Mouse (Mus musculus) kidney, embryonic 14.5 days (tissue): Measurements from ENCODE around the gene Urb2. TPM values are rescaled to one million over a fixed set of nuclear protein-coding genes. Genes with fewer than 3 reads are reported as not detected.

ENCODE experiments used
- ATAC-seq: fragments of 200-750 bp; cut with Nextera tagmentation; 2 replicates; pipeline ENCODE4 v1.8.0; 2017; ENCODE audit warnings: moderate number of reproducible peaks, mild to moderate bottlenecking, moderate TSS enrichment, moderate library complexity; ENCODE audit not compliant: low FRiP score, low TSS enrichment
- H3K27ac ChIP-seq: fragments of 300-500 bp; sonication (generic); 2 replicates; pipeline ENCODE4 v1.5.1; 2014; ENCODE audit warnings: low read depth, mild to moderate bottlenecking, low read length, moderate library complexity, mixed read lengths
- H3K27me3 ChIP-seq: fragments of 300-500 bp; sonication (generic); 2 replicates; pipeline ENCODE4 v1.6.1; 2014; ENCODE audit warnings: mild to moderate bottlenecking, low read length; ENCODE audit not compliant: control insufficient read depth, insufficient read depth
- H3K36me3 ChIP-seq: fragments of 300-500 bp; sonication (generic); 2 replicates; pipeline ENCODE4 v1.6.1; 2014; ENCODE audit warnings: low read length, mixed read lengths; ENCODE audit not compliant: control insufficient read depth, insufficient read depth
- H3K4me1 ChIP-seq: fragments of 300-500 bp; sonication (generic); 2 replicates; pipeline ENCODE4 v1.6.1; 2014; ENCODE audit warnings: low read length, mixed read lengths; ENCODE audit not compliant: control insufficient read depth, insufficient read depth
- H3K4me2 ChIP-seq: fragments of 300-500 bp; sonication (generic); replicated peaks from 2 replicates; pipeline ENCODE4 v1.6.1; 2014; ENCODE audit warnings: low read depth, mild to moderate bottlenecking, low read length
- H3K4me3 ChIP-seq: fragments of 300-500 bp; sonication (generic); 2 replicates; pipeline ENCODE4 v1.5.1; 2014; ENCODE audit warnings: mild to moderate bottlenecking, low read length
- H3K9ac ChIP-seq: fragments of 300-500 bp; sonication (generic); 2 replicates; pipeline ENCODE4 v1.6.1; 2014; ENCODE audit warnings: low read depth, mild to moderate bottlenecking, low read length, moderate library complexity
- H3K9me3 ChIP-seq: fragments of 300-500 bp; sonication (generic); 2 replicates; pipeline ENCODE4 v1.6.1; 2016; ENCODE audit warnings: low read length; ENCODE audit not compliant: control insufficient read depth
- WGBS: fragments of 180-500 bp; shearing (Covaris S2); extraction: QIAGEN DNeasy Blood & Tissue Kit; methylation state at CpG from one replicate; pipeline ENCODE4 v1.1.7; 2014; 5-methylcytosine and 5-hydroxymethylcytosine counted together
- polyA plus RNA-seq: library from polyadenylated mRNA; unstranded; fragments of >200 nt; fragmentation: Nextera tagmentation; extraction: Ambion mirVana; gene quantifications from 2 replicates; pipeline ENCODE4 v1.2.1, GENCODE M21; 2014

Gene Urb2
- polyA plus RNA-seq, 1 experiment from 2014 or later = 10.2 TPM

DNA sequence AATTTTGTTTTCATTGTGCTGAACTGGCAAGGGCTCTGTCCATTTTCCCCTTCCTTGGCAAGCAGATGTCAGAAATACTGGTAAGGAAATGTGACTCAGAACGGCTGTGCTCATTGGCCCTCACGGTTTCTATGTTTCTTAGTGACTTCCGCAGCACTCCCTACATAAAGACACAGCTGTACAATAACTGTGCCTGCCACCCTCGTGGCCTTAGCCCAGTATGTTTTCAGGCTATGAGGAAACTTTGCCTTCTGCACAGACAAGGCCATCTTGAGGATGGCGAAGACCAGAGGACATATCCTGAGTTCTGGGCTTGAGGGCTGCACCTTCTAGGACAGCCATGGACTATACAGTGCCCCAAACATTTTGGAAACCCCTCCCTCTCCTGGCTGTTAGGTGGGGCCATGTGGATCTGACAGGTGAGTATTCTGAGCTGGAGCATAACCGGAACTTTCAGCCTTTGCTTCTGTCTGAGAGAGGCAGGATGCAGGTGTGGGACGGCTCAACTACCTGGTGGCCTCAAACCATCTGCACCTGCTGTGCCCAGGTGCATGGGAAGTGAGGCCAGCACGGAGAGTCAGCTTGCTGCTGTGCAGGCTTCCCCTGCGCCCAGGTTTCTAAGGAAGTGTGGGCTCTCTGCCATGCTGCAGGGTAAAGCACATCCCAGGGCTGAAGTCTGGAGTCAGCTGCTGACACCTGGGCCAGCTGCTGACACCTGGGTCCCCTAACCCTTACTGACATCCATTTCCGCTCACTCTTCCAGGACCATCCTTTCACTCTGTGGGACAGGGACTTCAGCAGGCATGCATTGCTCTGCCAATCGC, 35.7 kb downstream of the Urb2 start:
- Histone ChIP-seq H3K27me3 (no peaks in the 10 kb centered on the region), H3K9me3 (no peaks in the 10 kb centered on the region), H3K4me3 (no peak overlapping the region), H3K4me1 (no peaks in the 10 kb centered on the region), H3K36me3 (no peaks in the 10 kb centered on the region), H3K4me2 (no peak overlapping the region), H3K27ac (no peak overlapping the region), H3K9ac (no peak overlapping the region)
- 81% methylated on average over 11 of the region's 11 CpGs for WGBS
- no peak; the same call in 1 of the 2 replicates for ATAC-seq

DNA sequence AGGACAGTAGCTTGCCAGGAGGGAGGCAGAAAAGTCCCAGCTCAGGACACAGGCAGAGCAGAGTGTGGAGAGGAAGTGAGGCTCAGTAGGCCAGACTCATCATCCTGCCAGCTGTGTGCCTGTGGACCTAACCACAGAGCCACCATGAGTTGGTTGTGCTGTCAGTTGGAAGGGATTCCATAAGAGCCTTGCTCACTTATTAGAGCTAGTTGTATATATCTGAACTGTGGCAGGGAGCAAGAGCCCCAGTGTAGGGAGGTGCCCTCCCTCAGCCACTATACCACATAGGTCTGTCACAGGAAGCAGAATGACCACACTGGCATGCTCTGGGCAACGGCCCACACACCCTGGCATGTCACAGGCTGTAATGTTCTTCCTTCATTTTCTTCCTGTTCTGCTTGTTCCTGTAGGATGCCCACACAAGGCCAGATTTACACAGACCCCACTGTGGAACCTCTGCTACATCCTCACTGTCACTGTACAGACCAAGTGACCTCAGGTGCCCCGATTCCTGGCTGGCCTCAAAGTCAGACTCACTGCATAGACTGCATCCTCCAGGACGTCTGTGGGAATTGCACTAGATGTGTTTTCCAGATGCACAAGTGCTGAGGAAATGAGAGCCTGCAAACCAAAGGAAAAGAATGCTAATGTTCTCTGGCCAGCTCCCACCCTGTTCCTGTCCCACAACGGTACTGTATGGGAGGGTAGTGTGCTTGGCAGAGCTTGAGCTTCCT, 45.2 kb downstream of the Urb2 start:
- no peak overlapping the region for H3K9ac ChIP-seq
- no peaks in the 10 kb centered on the region for H3K36me3 ChIP-seq
- ATAC-seq = no peak
- no peak overlapping the region for H3K27ac ChIP-seq
- H3K4me3 ChIP-seq = no peak overlapping the region
- no peak overlapping the region for H3K4me2 ChIP-seq
- H3K4me1 ChIP-seq = no peaks in the 10 kb centered on the region; the same call in 1 of the 2 replicates
- H3K27me3 ChIP-seq = no peaks in the 10 kb centered on the region
- WGBS = 51% methylated on average over 4 of the region's 4 CpGs
- H3K9me3 ChIP-seq = no peaks in the 10 kb centered on the region

DNA sequence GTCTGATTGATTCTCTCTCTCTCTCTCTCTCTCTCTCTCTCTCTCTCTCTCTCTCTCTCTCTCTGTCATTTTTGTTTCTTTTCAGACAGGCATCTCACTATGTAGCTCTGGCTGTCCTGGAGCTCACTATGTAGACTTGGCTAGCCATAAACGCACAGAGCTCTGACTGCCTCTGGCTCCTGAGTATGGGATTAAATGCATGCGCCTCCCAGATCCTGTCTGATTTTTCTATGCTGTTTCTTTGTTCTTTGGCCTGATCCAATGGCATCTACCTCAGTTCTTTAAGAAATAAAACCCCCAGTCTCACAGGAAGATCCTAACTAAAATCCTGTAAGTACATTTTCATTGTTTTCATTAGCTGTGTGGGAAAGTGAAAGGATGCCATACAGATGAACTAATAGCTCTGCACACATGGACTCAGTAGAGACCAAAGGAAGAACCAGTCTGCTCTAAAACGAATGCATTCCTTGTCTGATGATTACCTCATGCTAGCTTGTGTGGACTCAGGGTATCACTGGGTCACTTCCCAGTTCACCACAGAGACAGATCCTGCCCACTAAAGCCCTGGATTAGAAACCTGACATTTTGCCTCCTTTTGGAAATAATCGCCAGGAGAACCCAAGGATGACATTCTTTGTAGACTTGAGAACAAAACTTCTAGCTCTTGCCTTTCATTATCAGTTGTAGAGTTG, 45.9 kb downstream of the Urb2 start:
- Histone ChIP-seq H3K27ac (no peak overlapping the region), H3K36me3 (no peaks in the 10 kb centered on the region)

DNA sequence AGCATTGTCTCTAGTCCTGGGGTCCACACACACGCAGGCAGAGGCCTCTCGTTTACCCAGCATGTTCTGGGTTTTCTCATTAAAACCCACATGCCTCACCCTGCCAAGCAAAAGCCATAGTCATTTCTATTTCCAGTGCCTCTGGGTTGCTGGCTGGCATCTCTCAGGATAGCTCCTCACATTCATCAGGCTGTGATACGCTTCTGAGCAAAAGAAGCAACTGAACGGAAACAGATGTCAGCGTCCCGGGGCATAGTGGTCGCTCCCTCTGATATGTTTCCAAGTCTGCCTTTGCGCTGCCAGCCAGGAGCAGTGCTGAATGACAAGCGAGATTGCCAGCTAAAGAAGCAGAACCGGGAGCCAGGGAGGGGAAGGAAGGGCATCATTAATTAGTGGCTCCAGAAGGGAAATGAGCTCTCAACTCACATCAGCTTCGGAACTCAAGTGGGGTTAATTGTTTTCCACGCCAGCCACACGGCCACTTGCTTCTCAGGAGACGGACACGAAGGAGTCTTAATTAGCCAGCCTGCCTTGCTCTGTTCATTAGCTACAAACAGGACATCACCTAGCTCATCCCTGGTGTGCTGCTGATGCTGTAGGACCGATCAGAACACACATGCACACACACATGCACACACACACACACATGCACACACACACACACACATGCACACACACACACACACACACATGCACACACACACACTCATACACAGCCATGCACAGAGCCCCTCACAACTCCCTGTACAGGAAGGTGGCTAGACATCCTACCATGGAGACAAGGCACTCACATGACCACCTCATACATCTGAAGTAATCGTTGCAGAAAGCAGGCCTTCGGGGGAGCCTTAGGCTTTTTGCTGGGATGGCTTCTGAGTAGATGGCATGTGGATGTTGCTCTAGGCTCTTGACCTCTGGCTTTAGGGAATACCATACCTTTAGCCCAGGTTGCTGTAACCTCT, 49.3 kb downstream of the Urb2 start:
- Histone ChIP-seq H3K36me3 (no peaks in the 10 kb centered on the region), H3K27me3 (no peaks in the 10 kb centered on the region), H3K9ac (no peak overlapping the region), H3K9me3 (no peaks in the 10 kb centered on the region), H3K27ac (no peak overlapping the region), H3K4me2 (no peak overlapping the region), H3K4me1 (no peaks in the 10 kb centered on the region; the same call in 1 of the 2 replicates), H3K4me3 (no peak overlapping the region)
- ATAC-seq = no peak
- WGBS = 33% methylated on average over 18 of the region's 18 CpGs

More for the DNA sequence above, 45.9 kb downstream of the Urb2 start:
- no peak overlapping the region for H3K4me3 ChIP-seq
- no peak overlapping the region for H3K4me2 ChIP-seq
- ATAC-seq = no peak
- no peak overlapping the region for H3K9ac ChIP-seq
- H3K27me3 ChIP-seq = no peaks in the 10 kb centered on the region
- no peaks in the 10 kb centered on the region for H3K9me3 ChIP-seq
- no peaks in the 10 kb centered on the region; the same call in 1 of the 2 replicates for H3K4me1 ChIP-seq
- 83% methylated on average over 4 of the region's 4 CpGs for whole genome bisulfite sequencing

DNA sequence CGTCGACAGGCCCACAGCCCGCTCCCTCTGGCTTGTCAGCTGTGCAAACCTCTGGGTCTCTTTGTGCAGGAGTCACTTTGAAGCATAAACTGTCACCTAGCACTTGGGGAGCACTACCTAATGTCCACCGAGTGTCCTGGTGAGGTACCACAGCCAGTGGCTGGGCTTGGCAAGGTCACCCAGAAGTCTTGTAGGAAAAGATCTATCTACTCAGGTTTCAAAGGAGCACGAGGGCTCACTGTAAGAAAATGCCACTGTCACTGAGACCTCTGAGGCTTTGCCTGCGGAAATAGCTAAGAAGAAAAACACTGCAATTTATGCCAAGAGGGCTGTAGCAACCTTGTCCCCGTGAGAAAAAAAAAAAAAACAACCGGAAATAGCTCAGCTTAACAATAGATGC, 54.7 kb downstream of the Urb2 start:
- H3K9me3 ChIP-seq = no peaks in the 10 kb centered on the region
- ATAC-seq = no peak
- no peak overlapping the region for H3K27ac ChIP-seq
- H3K4me1 ChIP-seq = no peaks in the 10 kb centered on the region
- no peak overlapping the region for H3K9ac ChIP-seq
- no peaks in the 10 kb centered on the region for H3K36me3 ChIP-seq
- 20% methylated on average over 8 of the region's 8 CpGs for WGBS
- no peak overlapping the region for H3K4me2 ChIP-seq
- no peaks in the 10 kb centered on the region for H3K27me3 ChIP-seq
- no peak overlapping the region for H3K4me3 ChIP-seq

DNA sequence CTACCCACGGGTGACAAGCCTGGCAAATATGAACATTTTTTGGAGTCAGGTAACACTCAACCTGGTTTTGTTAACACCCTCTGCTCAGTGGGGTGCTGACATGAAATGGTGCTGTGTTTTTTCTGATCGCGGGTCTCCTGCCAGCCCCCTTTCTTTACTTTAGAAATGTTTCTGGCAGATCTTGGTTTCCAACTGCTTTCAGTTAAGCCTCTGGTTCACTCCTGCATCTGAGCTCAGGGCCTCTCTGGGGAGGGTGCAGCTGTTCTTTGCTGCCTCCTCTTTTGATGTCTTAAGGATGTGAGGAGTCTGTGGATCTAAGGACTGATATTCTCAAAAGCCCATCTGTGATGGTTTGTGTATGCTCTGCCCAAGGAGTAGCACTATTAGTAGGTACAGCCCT, 55.1 kb downstream of the Urb2 start:
- 41% methylated on average over 3 of the region's 3 CpGs for WGBS
- Histone ChIP-seq H3K9ac (no peak overlapping the region), H3K9me3 (no peaks in the 10 kb centered on the region), H3K27me3 (no peaks in the 10 kb centered on the region), H3K36me3 (no peaks in the 10 kb centered on the region), H3K4me1 (no peaks in the 10 kb centered on the region), H3K4me3 (no peak overlapping the region), H3K27ac (no peak overlapping the region), H3K4me2 (no peak overlapping the region)
- ATAC-seq = no peak

DNA sequence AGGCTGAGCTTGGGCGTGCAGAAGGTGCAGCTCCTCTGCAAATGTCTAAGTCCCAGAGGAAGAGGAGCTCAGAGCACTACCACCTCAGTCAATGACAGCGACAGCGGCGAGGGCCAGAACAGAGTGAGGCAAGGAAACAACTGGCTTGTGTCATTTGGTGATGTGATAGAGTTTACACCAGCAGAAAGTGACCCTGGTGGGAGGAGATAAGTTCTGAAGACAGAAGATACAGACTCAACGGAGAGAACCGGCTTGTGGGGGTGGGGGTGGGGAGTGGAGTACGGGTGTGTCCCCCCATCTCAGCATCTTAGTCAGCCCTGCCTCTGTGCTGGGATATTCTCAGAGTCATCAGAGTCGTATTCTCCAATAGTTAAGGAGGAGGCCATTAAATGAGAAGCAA, 56.1 kb downstream of the Urb2 start:
- H3K36me3 ChIP-seq = no peaks in the 10 kb centered on the region
- H3K4me2 ChIP-seq = no peak overlapping the region
- no peaks in the 10 kb centered on the region for H3K4me1 ChIP-seq
- H3K4me3 ChIP-seq = no peak overlapping the region
- no peak overlapping the region for H3K9ac ChIP-seq
- 61% methylated on average over 8 of the region's 8 CpGs for WGBS
- no peak overlapping the region for H3K27ac ChIP-seq
- ATAC-seq = no peak
- H3K9me3 ChIP-seq = no peaks in the 10 kb centered on the region
- no peaks in the 10 kb centered on the region for H3K27me3 ChIP-seq

DNA sequence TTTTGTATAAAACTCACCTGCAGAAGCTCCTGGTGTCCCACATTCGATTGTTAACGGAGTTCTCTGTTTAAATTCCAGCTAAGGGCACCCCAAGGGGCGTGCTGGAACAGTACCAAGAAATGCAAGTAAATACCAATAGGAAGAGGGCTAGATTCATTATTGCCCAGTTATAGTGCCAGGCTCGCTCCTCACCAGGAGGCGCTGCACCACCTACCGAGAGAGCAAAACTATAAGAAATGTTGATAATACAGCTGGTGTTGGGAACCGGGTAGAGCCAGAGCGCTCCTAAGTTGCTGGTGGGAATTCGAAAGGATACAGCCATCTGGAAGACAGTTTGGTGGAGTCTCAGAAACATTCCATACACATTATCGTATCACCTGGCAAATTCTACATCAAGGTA, 56.7 kb downstream of the Urb2 start:
- WGBS = 91% methylated on average over 10 of the region's 10 CpGs
- Histone ChIP-seq H3K4me3 (no peak overlapping the region), H3K27ac (no peak overlapping the region), H3K9ac (no peak overlapping the region), H3K27me3 (no peaks in the 10 kb centered on the region), H3K4me1 (no peaks in the 10 kb centered on the region), H3K9me3 (no peaks in the 10 kb centered on the region), H3K4me2 (no peak overlapping the region), H3K36me3 (no peaks in the 10 kb centered on the region)
- ATAC-seq = no peak
